9 mouse cellular contexts compared by ENCODE assay signal in the genomic region with DNA sequence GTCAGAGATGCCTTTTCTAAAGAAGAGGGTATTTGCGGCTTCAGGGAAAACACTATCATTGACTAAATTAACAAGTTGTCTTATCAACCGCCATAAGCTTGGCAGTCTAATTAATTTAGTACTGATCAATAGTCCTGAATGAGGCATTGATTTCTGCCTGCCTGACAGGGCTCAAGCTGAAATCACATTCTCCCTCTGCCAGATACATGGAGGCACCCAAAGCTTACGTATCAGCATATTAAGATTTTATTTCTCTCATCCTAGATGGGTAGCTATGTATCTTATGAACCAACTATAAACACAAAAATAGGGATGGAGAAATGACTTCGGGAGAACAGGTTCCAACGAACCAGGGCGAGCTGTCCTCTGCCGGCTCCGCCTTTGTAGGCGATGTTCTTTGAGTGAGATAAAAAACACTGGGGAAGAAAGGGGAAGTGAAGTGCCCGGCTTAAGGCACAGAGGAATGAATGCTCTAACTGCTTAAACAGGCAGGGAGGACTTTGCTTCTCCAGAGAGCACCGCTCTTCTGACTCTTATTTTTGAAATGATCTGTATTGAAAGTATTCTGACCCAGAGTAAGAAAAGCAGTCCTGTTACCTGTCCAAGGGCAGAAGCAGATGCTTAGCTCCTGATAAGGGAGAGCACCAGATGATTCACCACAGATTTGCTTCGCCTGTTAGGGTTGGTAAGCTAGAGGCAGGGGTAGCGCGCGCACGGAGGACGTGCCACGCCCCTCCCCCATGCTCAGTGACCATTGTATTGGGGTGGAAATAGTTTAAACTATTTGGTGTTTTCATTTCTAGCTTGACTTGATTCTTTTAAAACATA.
DNase-seq lines count a peak whose midpoint lies in the region; ATAC-seq lines count a peak whose summit lies in the region.
"Had no signal": no experiment of that assay in that cellular context is flagged by ENCODE, and none has a peak within 500 bp of the region (broad histone marks: within the 10 kb centered on the region; RNA-seq: fewer than 3 reads in every experiment).

No protein-coding gene starts in this region.

- 12% methylated on average over 18 of the region's 18 CpGs for WGBS in heart, embryonic 15.5 days
- WGBS in forebrain, embryonic 11.5 days, result 5% methylated on average over 18 of the region's 18 CpGs
- WGBS in limb, embryonic 11.5 days, result 22% methylated on average over 18 of the region's 18 CpGs
- WGBS in neural tube, embryonic 15.5 days, result 15% methylated on average over 18 of the region's 18 CpGs

- H3K9me3 ChIP-seq in heart, embryonic 15.5 days (replicated peaks), result no peaks in the 10 kb centered on the region
- H3K9me3 ChIP-seq in forebrain, embryonic 11.5 days (ENCODE audit: control insufficient read depth, low read length), result no peaks in the 10 kb centered on the region; the same call in 1 of the 2 replicates
- no peaks in the 10 kb centered on the region for H3K9me3 ChIP-seq in limb, embryonic 11.5 days (ENCODE audit: control insufficient read depth, low read length)
- H3K9me3 ChIP-seq in neural tube, embryonic 15.5 days (replicated peaks), result no peaks in the 10 kb centered on the region

- peak overlapping the region; percentile 27 for H3K4me3 ChIP-seq in heart, embryonic 15.5 days
- no peak overlapping the region; the same call in 1 of the 2 replicates for H3K4me3 ChIP-seq in forebrain, embryonic 11.5 days (ENCODE audit: low read depth, low read length)
- no peak overlapping the region for H3K4me3 ChIP-seq in limb, embryonic 11.5 days (ENCODE audit: low read depth, low read length)
- peak overlapping the region; percentile 5 for H3K4me3 ChIP-seq in neural tube, embryonic 15.5 days (replicated peaks)

- no peak overlapping the region for H3K9ac ChIP-seq in heart, embryonic 15.5 days
- H3K9ac ChIP-seq in forebrain, embryonic 11.5 days (ENCODE audit: low read length), result peak overlapping the region; percentile 25; the same call in 1 of the 2 replicates
- H3K9ac ChIP-seq in limb, embryonic 11.5 days (ENCODE audit: low read length), result no peak overlapping the region
- no peak overlapping the region for H3K9ac ChIP-seq in neural tube, embryonic 15.5 days (replicated peaks)

- H3K27me3 ChIP-seq in heart, embryonic 15.5 days, result peaks cover 11% of the 10 kb centered on the region
- peaks cover 9% of the 10 kb centered on the region for H3K27me3 ChIP-seq in forebrain, embryonic 11.5 days (ENCODE audit: control insufficient read depth, insufficient read depth, low read length)
- no peaks in the 10 kb centered on the region for H3K27me3 ChIP-seq in limb, embryonic 11.5 days (ENCODE audit: control insufficient read depth, insufficient read depth, low read length)
- H3K27me3 ChIP-seq in neural tube, embryonic 15.5 days (replicated peaks), result peaks cover 29% of the 10 kb centered on the region

- H3K36me3 ChIP-seq in heart, embryonic 15.5 days, result no peaks in the 10 kb centered on the region
- no peaks in the 10 kb centered on the region for H3K36me3 ChIP-seq in forebrain, embryonic 11.5 days (ENCODE audit: control insufficient read depth, insufficient read depth, low read length)
- H3K36me3 ChIP-seq in limb, embryonic 11.5 days (ENCODE audit: control insufficient read depth, insufficient read depth, low read length), result no peaks in the 10 kb centered on the region
- H3K36me3 ChIP-seq in neural tube, embryonic 15.5 days, result no peaks in the 10 kb centered on the region

- peaks cover 4% of the 10 kb centered on the region; the same call in 1 of the 2 replicates for H3K4me1 ChIP-seq in heart, embryonic 15.5 days (replicated peaks)
- H3K4me1 ChIP-seq in forebrain, embryonic 11.5 days (replicated peaks; ENCODE audit: control insufficient read depth, insufficient read depth, low read length), result peaks cover 31% of the 10 kb centered on the region
- peaks cover 6% of the 10 kb centered on the region; the same call in 1 of the 2 replicates for H3K4me1 ChIP-seq in limb, embryonic 11.5 days (ENCODE audit: control insufficient read depth, insufficient read depth, low read length)
- H3K4me1 ChIP-seq in neural tube, embryonic 15.5 days, result peaks cover 28% of the 10 kb centered on the region

- H3K4me2 ChIP-seq in heart, embryonic 15.5 days, result peak overlapping the region; percentile 55
- peak overlapping the region; percentile 41; the same call in 1 of the 2 replicates for H3K4me2 ChIP-seq in forebrain, embryonic 11.5 days (ENCODE audit: low read depth, low read length, severe bottlenecking)
- H3K4me2 ChIP-seq in limb, embryonic 11.5 days (ENCODE audit: low read depth, severe bottlenecking), result 0 out of 2 replicates have a peak overlapping the region, but pooled peaks have one; percentile 4
- peak overlapping the region; percentile 46 for H3K4me2 ChIP-seq in neural tube, embryonic 15.5 days

- H3K27ac ChIP-seq in heart, embryonic 15.5 days, result no peak overlapping the region
- peak overlapping the region; percentile 75; the same call in 1 of the 2 replicates for H3K27ac ChIP-seq in forebrain, embryonic 11.5 days (ENCODE audit: low read depth, low read length)
- H3K27ac ChIP-seq in limb, embryonic 11.5 days (replicated peaks; ENCODE audit: low read depth, low read length), result no peak overlapping the region
- no peak overlapping the region for H3K27ac ChIP-seq in neural tube, embryonic 15.5 days (replicated peaks)

- ATAC-seq in heart, embryonic 15.5 days (replicated peaks; ENCODE audit: insufficient number of reproducible peaks, insufficient read depth, low FRiP score, low read depth), result no peak
- ATAC-seq in forebrain, embryonic 11.5 days (replicated peaks; ENCODE audit: low FRiP score), result 0 out of 2 replicates have a peak, but pooled peaks have one; percentile 29
- ATAC-seq in limb, embryonic 11.5 days (ENCODE audit: insufficient number of reproducible peaks, low FRiP score, low TSS enrichment, low read depth), result no peak
- ATAC-seq in neural tube, embryonic 15.5 days (ENCODE audit: low FRiP score), result no peak
- no peak for ATAC-seq in monocyte, adult 5-6 weeks (replicated peaks; ENCODE audit: insufficient number of reproducible peaks, low FRiP score, low TSS enrichment, poor library complexity, severe bottlenecking)

- DNase-seq in heart, adult 9 months (ENCODE audit: low spot score in 2 of 2), result no peak
- DNase-seq in forebrain, embryonic 11.5 days (ENCODE audit: low spot score), result no peak
- DNase-seq in limb, embryonic 11.5 days (ENCODE audit: low spot score), result peak; percentile 35
- DNase-seq in adrenal gland, postnatal 14 days, result no peak
- no peak for DNase-seq in right cerebral cortex, postnatal 36 days (ENCODE audit: low spot score in 2 of 2)
- DNase-seq: lung, postnatal 10 days had no signal

Comparison
In these comparisons a context has a peak if more than half of its experiments do, and no peak if none do; other contexts are left out.
1. H3K4me2 ChIP-seq: peak in every context shown above with its lines; median percentile 55 in heart, embryonic 15.5 days; 46 in neural tube, embryonic 15.5 days; 41 in forebrain, embryonic 11.5 days; 4 in limb, embryonic 11.5 days.
2. H3K4me3 ChIP-seq: peak in heart, embryonic 15.5 days (single experiment) and neural tube, embryonic 15.5 days (single experiment); none in forebrain, embryonic 11.5 days (single experiment) and limb, embryonic 11.5 days (single experiment).